8 mouse cellular contexts compared by ENCODE assay signal in genomic region chr17:87264927-87265791, GRCm38 (mm10). TPM values are rescaled to one million over a fixed set of nuclear protein-coding genes. Genes with fewer than 3 reads are reported as not detected.
DNase-seq lines count a peak whose midpoint lies in the region; ATAC-seq and TF ChIP-seq lines count a peak whose summit lies in the region.

No protein-coding gene starts in this region.

- no peak for TF ChIP-seq CTCF in kidney, postnatal 0 days (IDR thresholded peaks at IDR 0.05; ENCODE audit: low read depth)

- no peaks in the 10 kb centered on the region for H3K9me3 ChIP-seq in kidney, postnatal 0 days (replicated peaks; ENCODE audit: low read length)
- peaks cover 4% of the 10 kb centered on the region for H3K9me3 ChIP-seq in forebrain, embryonic 16.5 days (ENCODE audit: control insufficient read depth, low read length)

- 7% methylated on average over 27 of the region's 28 CpGs for WGBS in kidney, postnatal 0 days
- 8% methylated on average over 26 of the region's 28 CpGs for WGBS in forebrain, embryonic 16.5 days
- WGBS in macrophage (ENCODE audit: missing documents) = 5% methylated on average over 28 of the region's 28 CpGs

- H3K4me2 ChIP-seq in kidney, postnatal 0 days (ENCODE audit: low read length) = peak overlapping the region; percentile 86
- H3K4me2 ChIP-seq in forebrain, embryonic 16.5 days (ENCODE audit: low read length) = peak overlapping the region; percentile 81

- no peaks in the 10 kb centered on the region for H3K27me3 ChIP-seq in kidney, postnatal 0 days (ENCODE audit: insufficient read depth, low read length)
- peaks cover 3% of the 10 kb centered on the region; the same call in 1 of the 2 replicates for H3K27me3 ChIP-seq in forebrain, embryonic 16.5 days (replicated peaks; ENCODE audit: control insufficient read depth, insufficient read depth, low read length)

- intact Hi-C loops in left cerebral cortex, postnatal 10 days (cut with DNase I) = no loop called here

- peaks cover 55% of the 10 kb centered on the region for H3K79me2 ChIP-seq in macrophage (ENCODE audit: inconsistent target)

- H3K4me3 ChIP-seq in kidney, postnatal 0 days (replicated peaks; ENCODE audit: low read depth, low read length) = peak overlapping the region; percentile 85
- H3K4me3 ChIP-seq in forebrain, embryonic 16.5 days (replicated peaks; ENCODE audit: low read length) = peak overlapping the region; percentile 81
- peak overlapping the region; percentile 75 for H3K4me3 ChIP-seq in macrophage (ENCODE audit: inconsistent target)

- H3K36me3 ChIP-seq in kidney, postnatal 0 days (ENCODE audit: insufficient read depth, low read length) = 0 out of 2 replicates have a peak, but pooled peaks cover 7% of the 10 kb centered on the region
- no peaks in the 10 kb centered on the region for H3K36me3 ChIP-seq in forebrain, embryonic 16.5 days (ENCODE audit: control insufficient read depth, insufficient read depth)
- H3K36me3 ChIP-seq in macrophage (ENCODE audit: inconsistent target) = peaks cover 1% of the 10 kb centered on the region; the same call in 1 of the 2 replicates

- peaks cover 13% of the 10 kb centered on the region for H3K4me1 ChIP-seq in kidney, postnatal 0 days (replicated peaks; ENCODE audit: insufficient read depth, low read length)
- H3K4me1 ChIP-seq in forebrain, embryonic 16.5 days (replicated peaks; ENCODE audit: control insufficient read depth, insufficient read depth, low read length) = peaks cover 15% of the 10 kb centered on the region

- H3K9ac ChIP-seq in kidney, postnatal 0 days (ENCODE audit: low read depth, low read length) = peak overlapping the region; percentile 86
- peak overlapping the region; percentile 85 for H3K9ac ChIP-seq in forebrain, embryonic 16.5 days (replicated peaks; ENCODE audit: low read depth, low read length)

- H3K27ac ChIP-seq in kidney, postnatal 0 days = peak overlapping the region; percentile 71; the same call in 1 of the 2 replicates
- H3K27ac ChIP-seq in forebrain, embryonic 16.5 days (ENCODE audit: low read length) = peak overlapping the region; percentile 42
- H3K27ac ChIP-seq in macrophage = peak overlapping the region; percentile 77

- DNase-seq in kidney, postnatal 0 days (ENCODE audit: low spot score) = peak; percentile 16
- no peak for DNase-seq in kidney, adult 8-10 months
- DNase-seq in retina, embryonic 14.5 days (ENCODE audit: low spot score) = no peak
- DNase-seq in left cerebral cortex, postnatal 10 days (ENCODE audit: extremely low spot score in 1 of 2, low spot score in 2 of 2) = no peak

- ATAC-seq in kidney, postnatal 0 days (replicated peaks; ENCODE audit: low FRiP score, low read depth) = peak; percentile 78
- peak; percentile 48 for ATAC-seq in activated CD4-positive, CD25-positive, alpha-beta regulatory T cell, adult 4 months
- peak; percentile 63 for ATAC-seq in forebrain, embryonic 16.5 days
- ATAC-seq in granulocyte monocyte progenitor cell, adult 5-6 weeks (replicated peaks; ENCODE audit: poor library complexity, severe bottlenecking) = no peak; the same call in 1 of the 2 replicates

RNA-seq across cellular contexts. Expression of gene Mcfd2, which starts 0.6 kb away (rescaled TPM):
- polyA plus RNA-seq in kidney, postnatal 0 days (2015; fragmentation: Nextera tagmentation; extraction: Ambion mirVana) = 140 and 151 TPM in 2 replicates
- 10 to 100 TPM; 24.7 to 33.3 TPM for polyA plus RNA-seq in activated CD4-positive, CD25-positive, alpha-beta regulatory T cell, adult 4 months (2017; shearing (Covaris generic))
- polyA plus RNA-seq in forebrain, embryonic 16.5 days (2015; fragmentation: Nextera tagmentation; extraction: Ambion mirVana) = 54.1 and 57.0 TPM in 2 replicates
- total RNA-seq in macrophage (2018; cell fraction: chromatin; rRNA removed) = 100 to 1,000 TPM in 5 of 26 experiments, 10 to 100 TPM in 21; 25.7 to 173 (median 52.5) TPM
- 100 to 1,000 TPM; 132 to 231 (median 175) TPM for total RNA-seq in macrophage (2018; cell fraction: cytosol; rRNA removed)
- 100 to 1,000 TPM in 19 of 26 experiments, 10 to 100 TPM in 7; 31.8 to 178 (median 121) TPM for total RNA-seq in macrophage (2018; cell fraction: nucleus; rRNA removed)
- polyA plus RNA-seq in macrophage (2018) = 156 to 279 TPM (median 184 TPM) in 3 replicates
- 64.9 and 73.6 TPM in 2 replicates for total RNA-seq in granulocyte monocyte progenitor cell, adult 5-6 weeks (2014; fragmentation: Nextera tagmentation)
- 112 and 128 TPM in 2 replicates for total RNA-seq in granulocyte monocyte progenitor cell, adult 5-6 weeks (2017)
- total RNA-seq in left cerebral cortex, postnatal 10 days (2021) = 10 to 100 TPM; 31.6 to 33.5 TPM

RNA-seq across cellular contexts. Expression of gene Ttc7, which starts 17.5 kb away (rescaled TPM):
- 15.4 and 16.3 TPM in 2 replicates for polyA plus RNA-seq in kidney, postnatal 0 days (2015; fragmentation: Nextera tagmentation; extraction: Ambion mirVana)
- polyA plus RNA-seq in activated CD4-positive, CD25-positive, alpha-beta regulatory T cell, adult 4 months (2017; shearing (Covaris generic)) = 10 to 100 TPM; 21.2 to 24.5 TPM
- 3.1 and 3.4 TPM in 2 replicates for polyA plus RNA-seq in forebrain, embryonic 16.5 days (2015; fragmentation: Nextera tagmentation; extraction: Ambion mirVana)
- 100 to 1,000 TPM in 8 of 26 experiments, 10 to 100 TPM in 18; 23.2 to 147 (median 72.3) TPM for total RNA-seq in macrophage (2018; cell fraction: chromatin; rRNA removed)
- 100 to 1,000 TPM in 5 of 26 experiments, 10 to 100 TPM in 21; 52.8 to 109 (median 71.9) TPM for total RNA-seq in macrophage (2018; cell fraction: cytosol; rRNA removed)
- total RNA-seq in macrophage (2018; cell fraction: nucleus; rRNA removed) = 100 to 1,000 TPM in 6 of 26 experiments, 10 to 100 TPM in 20; 39.5 to 126 (median 74.2) TPM
- 61.6 to 83.0 TPM (median 63.6 TPM) in 3 replicates for polyA plus RNA-seq in macrophage (2018)
- total RNA-seq in granulocyte monocyte progenitor cell, adult 5-6 weeks (2014; fragmentation: Nextera tagmentation) = 68.9 and 94.1 TPM in 2 replicates
- 42.2 and 46.7 TPM in 2 replicates for total RNA-seq in granulocyte monocyte progenitor cell, adult 5-6 weeks (2017)
- 10 to 100 TPM in 1 of 2 experiments, 1 to 10 TPM in 1; 6.7 to 10.8 TPM for total RNA-seq in left cerebral cortex, postnatal 10 days (2021)
